Mouse (Mus musculus) cerebellum, adult 18-20 months (tissue): ENCODE results near the gene Hhat.

ENCODE experiments used
- DNase-seq, 2 experiments: peaks; one replicate each; pipeline ENCODE4 v3.0.0; 2021

The Hhat gene

GRCm38 (mm10) chr1:192647361-192647760 lies 123.7 kb downstream of the Hhat start:
- DNase-seq = no peak

- no peak for DNase-seq
Observed at GRCm38 (mm10) chr1:192642126-192642525, 128.9 kb downstream of the Hhat start.

- no peak for DNase-seq
Observed at GRCm38 (mm10) chr1:192639175-192639574, 131.8 kb downstream of the Hhat start.

GRCm38 (mm10) chr1:192621843-192622242 lies 149.2 kb downstream of the Hhat start:
- DNase-seq = no peak

- DNase-seq = no peak
Observed at GRCm38 (mm10) chr1:192613271-192613670, 157.8 kb downstream of the Hhat start.

GRCm38 (mm10) chr1:192611996-192612739 lies 158.9 kb downstream of the Hhat start:
- DNase-seq = peak; percentile 10 to 21

- DNase-seq = no peak
Observed at GRCm38 (mm10) chr1:192606876-192607275, 164.1 kb downstream of the Hhat start.

- no peak for DNase-seq
Observed at GRCm38 (mm10) chr1:192604413-192604812, 166.6 kb downstream of the Hhat start.

GRCm38 (mm10) chr1:192603556-192603955 lies 167.5 kb downstream of the Hhat start:
- DNase-seq = no peak

GRCm38 (mm10) chr1:192601206-192601605 lies 169.8 kb downstream of the Hhat start:
- no peak for DNase-seq

- DNase-seq = no peak
Observed at GRCm38 (mm10) chr1:192599746-192600145, 171.3 kb downstream of the Hhat start.

- peak; percentile 93 to 95 for DNase-seq
Observed at GRCm38 (mm10) chr1:192598380-192598779, 172.6 kb downstream of the Hhat start.

- no peak for DNase-seq
Observed at GRCm38 (mm10) chr1:192595426-192595825, 175.6 kb downstream of the Hhat start.

GRCm38 (mm10) chr1:192593492-192593891 lies 177.5 kb downstream of the Hhat start:
- DNase-seq = no peak

- DNase-seq = no peak
Observed at GRCm38 (mm10) chr1:192587451-192587850, 183.6 kb downstream of the Hhat start.

GRCm38 (mm10) chr1:192585289-192585688 lies 185.7 kb downstream of the Hhat start:
- no peak for DNase-seq

- no peak for DNase-seq
Observed at GRCm38 (mm10) chr1:192582921-192583320, 188.1 kb downstream of the Hhat start.

- no peak for DNase-seq
Observed at GRCm38 (mm10) chr1:192564691-192565090, 206.3 kb downstream of the Hhat start.

GRCm38 (mm10) chr1:192559341-192559740 lies 211.7 kb downstream of the Hhat start:
- no peak for DNase-seq

GRCm38 (mm10) chr1:192557978-192558594 lies 212.9 kb downstream of the Hhat start:
- DNase-seq = peak; percentile 13

- no peak for DNase-seq
Observed at GRCm38 (mm10) chr1:192555516-192555915, 215.5 kb downstream of the Hhat start.

GRCm38 (mm10) chr1:192550561-192550960 lies 220.5 kb downstream of the Hhat start:
- DNase-seq = no peak

- peak; percentile 35 to 40 for DNase-seq
Observed at GRCm38 (mm10) chr1:192546843-192547242, 224.2 kb downstream of the Hhat start.

- DNase-seq = no peak
Observed at GRCm38 (mm10) chr1:192544901-192545300, 226.1 kb downstream of the Hhat start.

GRCm38 (mm10) chr1:192544091-192544490 lies 226.9 kb downstream of the Hhat start:
- no peak for DNase-seq
